Mouse (Mus musculus) lung, adult 2 months (tissue): ENCODE data around the gene Sbno1.
"Not testable (repeated sequence)": the region's sequence is repeated elsewhere in the genome, so short reads cannot be mapped to it uniquely, and the experiment has no call there.

Experiments used
- CTCF ChIP-seq: fragments of 200-500 bp; IDR thresholded peaks from 2 replicates; pipeline ENCODE4 v1.5.1; 2011; ENCODE audit warnings: mild to moderate bottlenecking, low read length, control low read depth; ENCODE audit not compliant: insufficient read depth
- POLR2A ChIP-seq: fragments of 200-500 bp; IDR thresholded peaks from 2 replicates; pipeline ENCODE4 v1.6.1; 2011; ENCODE audit warnings: low read depth, mild to moderate bottlenecking, control low read depth, low read length, borderline replicate concordance; ENCODE audit errors: extremely low read depth

GRCm38 (mm10) chr5:124341753-124342339 is 84.0 kb downstream of the Sbno1 start:
- TF ChIP-seq POLR2A, CTCF: not testable (repeated sequence)
